Mouse (Mus musculus) CD4-positive, CD25-positive, alpha-beta regulatory T cell, adult 2 months (primary cell): ENCODE results near the gene Cacnb4.
A peak's percentile ranks its signal among the peaks of the same experiment; 100 is the strongest.

Experiments
- DNase-seq: peaks from one replicate; pipeline ENCODE4 v3.0.0-alpha.2; 2012; ENCODE audit warnings: low read depth, low spot score

Cacnb4 gene

DNA sequence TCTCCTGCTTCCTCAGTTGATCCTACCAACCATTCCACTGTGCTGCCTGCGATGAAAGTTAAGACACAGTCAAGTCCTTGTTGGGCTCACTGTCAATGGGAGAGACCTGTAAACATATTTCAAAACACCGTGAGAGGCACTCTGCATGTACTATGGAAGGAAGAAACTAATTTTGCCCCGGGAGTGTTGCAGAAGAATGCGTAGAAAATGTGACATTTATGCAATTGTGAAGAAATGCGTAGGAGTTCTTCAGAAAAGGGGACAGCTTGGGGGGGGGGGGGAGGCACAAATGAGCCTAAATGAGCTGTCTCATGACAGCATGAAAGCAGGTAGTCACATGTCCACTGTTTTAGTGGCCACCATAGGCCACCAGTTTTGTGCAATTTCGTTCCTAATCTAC lies 25.1 kb downstream of the Cacnb4 start:
- DNase-seq = no peak

DNA sequence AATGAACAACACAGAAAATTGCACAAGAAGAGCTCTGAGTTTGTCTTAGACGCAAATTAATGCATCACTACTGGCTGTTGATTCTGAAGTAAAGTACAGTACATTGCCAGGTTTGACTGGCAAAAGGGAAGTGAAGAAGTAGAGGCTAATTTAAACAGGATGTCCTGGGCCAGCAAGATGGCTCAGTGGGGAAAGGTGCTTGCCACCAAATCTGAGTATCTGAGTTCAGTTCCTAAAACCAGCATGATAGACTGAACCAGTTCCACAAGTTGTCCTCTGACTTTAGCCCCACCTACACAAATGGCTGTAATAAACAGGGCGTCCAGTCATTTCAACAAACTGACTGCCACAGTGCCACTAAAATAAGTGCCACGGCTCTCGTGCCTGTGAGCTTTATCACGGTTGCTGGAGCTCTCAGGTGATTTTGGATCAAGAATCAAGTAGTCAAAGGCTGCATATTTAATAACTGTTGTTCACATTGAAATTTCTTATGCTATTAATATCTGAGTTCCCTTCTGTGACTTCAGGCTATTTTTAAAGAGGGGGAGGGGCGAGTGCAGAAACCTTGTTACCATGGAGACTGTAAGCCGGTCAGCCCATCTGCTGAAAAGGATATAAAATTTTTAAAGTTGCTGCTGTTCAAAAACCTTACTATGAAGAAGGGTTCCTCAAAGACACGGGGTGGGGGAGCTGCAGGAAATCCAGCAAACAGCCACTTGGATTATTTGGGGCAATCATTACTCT lies 29.2 kb downstream of the Cacnb4 start:
- DNase-seq = no peak

DNA sequence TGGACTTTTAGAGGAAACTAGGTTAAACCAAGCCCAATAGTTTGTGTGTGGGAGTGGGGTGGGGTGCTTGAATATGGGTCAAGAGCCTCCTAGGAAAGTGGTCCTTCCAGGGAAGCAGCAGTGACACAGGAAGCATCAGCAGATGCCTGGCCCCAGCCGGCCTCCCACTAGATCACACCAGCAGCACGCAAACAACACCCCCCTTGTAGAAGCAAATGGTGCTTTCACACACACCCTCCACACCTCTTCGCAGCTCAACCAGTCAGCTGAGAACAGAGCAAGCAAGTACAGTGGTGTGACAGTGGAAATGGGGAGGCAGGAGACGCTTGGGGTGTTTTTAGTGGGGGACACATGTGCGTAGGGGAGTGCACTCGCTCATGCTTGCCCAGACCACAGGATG lies 33.0 kb downstream of the Cacnb4 start:
- no peak for DNase-seq

DNA sequence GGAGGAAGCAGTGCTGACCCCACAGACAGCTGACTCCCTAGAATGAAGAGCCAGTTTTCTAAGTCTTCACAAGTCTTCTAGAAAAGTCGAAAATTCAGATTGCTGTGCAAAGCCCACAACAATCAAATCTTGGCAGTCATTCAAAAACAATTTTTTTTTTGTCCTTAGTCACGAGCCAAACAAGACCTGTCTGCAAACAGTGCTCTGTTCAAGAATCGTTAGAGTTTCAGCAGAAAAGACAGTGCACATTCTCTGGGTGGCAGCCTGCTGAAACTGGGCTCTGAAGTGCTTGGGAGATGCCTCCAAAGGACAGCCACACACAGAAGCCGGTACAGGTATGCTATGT lies 37.1 kb downstream of the Cacnb4 start:
- no peak for DNase-seq

DNA sequence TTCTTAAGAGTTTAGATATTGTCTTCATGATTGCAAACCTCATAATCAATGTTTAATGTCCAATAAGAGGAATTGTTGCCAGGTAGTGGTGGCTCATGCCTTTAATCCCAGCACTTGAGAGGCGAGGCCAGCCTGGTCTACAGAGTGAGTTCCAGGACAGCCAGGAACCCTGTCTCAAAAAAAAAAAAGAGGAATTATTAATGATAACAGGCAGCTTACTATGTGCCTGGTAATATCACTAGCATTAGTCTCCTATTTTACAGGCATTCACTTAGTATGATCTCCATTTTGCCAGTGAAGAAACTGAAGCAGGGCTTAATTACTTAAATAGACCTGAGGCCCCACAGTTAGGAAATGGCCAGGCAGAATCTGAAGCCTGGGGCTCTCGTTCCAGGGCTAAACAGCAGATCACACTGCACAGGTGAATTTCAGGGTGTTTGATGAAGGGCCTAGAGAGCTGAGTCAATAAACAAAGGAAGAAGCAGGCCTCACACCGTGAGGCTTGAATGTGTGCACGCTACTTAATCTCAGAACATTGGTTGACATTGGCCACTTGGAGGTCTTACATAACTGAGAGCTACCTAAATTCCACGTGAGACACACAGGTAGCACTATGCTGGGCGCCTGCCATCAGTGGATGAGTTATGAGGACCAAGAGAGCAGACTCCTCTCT lies 37.6 kb downstream of the Cacnb4 start:
- DNase-seq = no peak

DNA sequence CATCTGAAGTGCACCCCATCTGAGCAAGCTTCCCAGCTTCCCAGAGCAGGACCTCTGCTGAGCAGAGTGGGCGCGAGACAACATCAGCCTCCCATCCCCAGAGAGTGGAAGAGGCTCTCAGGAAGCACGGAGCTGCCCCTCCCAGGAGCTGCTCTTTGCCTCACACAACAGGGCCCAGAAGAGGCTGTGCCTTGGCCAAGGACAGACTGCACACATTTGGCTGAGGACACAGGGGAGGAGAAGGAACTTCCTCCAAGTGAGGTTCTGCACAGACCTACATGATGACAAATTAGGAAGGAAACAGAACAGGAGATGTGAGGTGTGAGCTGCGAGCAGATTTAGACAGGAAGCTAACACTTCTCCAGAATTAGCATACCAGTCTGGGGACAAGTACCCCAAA lies 38.4 kb downstream of the Cacnb4 start:
- no peak for DNase-seq

DNA sequence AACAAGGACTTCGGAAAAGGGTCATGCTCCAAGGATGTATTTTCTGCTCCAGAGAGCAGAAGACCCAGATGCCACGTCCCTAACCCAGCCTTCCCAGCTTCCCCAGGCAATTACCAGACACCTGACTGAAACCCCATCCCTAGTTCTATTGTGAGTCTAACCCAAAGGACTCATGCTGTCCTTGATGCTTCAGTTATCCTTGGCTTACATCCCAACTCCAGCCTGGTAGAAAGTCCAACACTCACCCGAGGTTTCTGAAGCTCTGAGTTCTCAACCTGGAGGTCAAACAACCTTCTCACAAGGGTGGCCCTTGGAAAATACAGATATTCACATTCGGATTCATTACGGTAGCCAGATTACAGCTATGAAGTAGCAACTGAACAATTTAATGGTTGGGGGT lies 40.6 kb downstream of the Cacnb4 start:
- no peak for DNase-seq

DNA sequence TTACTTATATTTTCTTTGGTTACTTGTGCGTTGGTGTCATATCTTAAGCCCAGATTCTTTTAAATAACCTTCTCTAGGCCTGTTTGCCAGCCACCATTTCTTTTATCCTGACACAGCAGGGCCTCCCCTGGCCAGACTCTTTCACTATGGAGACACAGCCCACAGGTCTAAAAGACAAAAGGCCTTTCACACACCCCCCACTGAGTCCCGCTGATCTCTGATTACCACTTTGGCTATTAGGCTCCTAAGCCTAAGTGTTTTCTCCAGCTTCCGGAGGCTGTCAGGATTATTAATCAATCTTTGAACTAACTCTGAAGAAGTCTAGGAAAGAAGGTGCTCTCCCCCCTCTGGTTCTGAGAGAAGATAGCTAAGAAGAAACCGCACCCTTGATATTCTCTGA lies 41.3 kb downstream of the Cacnb4 start:
- no peak for DNase-seq

DNA sequence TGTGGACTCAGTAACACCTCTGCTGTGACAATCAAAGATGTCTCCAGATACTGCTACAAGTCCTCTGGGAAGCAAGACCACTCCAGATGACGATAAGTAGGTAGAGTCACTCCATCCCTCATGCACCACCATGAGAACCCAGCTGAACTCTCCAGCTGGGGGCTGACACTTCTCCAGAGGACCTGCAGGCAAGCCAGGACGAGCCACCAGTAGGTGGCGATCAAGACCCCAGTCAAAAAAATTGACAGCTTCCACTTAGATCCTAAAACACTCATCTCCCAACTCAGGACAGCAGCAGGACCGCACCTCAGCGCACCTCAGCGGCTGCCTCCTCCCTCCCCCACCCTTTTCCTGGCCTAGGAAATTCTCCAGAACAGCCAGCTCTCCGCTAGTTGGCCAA lies 43.8 kb downstream of the Cacnb4 start:
- peak; percentile 50 for DNase-seq

DNA sequence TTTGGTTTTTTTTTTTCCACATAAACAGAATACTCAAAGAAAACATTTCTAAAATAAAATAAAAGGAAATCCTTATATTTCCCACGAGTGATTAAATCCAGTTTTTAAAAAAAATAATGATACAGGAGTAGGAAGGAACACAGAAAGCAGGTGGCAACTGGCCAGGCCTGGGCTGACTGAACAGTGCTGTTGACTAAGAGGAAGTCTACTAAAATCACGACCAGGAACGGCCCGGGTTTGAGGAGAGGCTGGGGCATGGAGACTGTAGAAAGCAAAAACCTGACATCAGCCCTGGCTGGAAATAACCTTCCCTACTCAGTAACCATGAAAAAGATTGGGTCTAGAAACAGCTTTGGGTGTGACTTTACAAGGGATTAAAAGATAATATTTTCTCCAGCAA lies 48.4 kb downstream of the Cacnb4 start:
- no peak for DNase-seq

DNA sequence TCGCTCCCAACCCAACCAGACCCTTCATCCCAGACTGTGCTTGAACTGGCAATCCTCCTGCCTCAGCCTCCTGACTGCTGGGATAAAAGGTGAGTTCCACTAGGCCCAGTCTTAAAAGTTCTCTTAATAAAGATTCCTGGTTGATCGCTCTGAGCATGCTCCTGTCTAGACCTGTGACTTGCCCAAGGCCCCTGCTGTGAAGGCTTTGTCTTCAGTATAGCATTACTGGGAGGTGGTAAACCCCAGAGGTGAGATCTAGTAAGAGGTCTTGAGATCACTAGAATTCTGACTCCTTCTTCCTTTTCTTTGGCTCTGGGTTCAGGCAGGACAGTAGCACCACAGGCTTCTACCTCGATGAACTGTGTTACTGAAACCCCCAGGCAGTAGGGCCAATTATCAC lies 50.4 kb downstream of the Cacnb4 start:
- DNase-seq = no peak

DNA sequence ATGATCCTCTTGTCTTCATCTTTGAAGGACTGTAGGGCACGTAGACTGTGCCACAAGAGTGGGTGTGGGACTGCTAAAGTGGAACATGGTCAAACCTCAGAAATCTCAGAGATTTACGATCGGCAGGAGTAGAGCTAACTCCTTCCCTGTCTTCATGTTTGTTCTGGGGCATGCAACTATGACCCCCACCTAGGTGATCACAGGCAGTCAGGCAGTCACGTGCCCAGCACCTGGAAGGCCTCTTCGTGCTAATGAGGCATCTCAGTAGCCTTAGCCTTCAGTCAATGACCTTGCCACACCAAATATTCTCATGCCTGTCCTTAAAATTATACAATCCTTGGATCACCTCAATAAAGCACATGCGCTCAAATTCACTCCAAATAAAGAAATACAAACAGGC lies 50.9 kb downstream of the Cacnb4 start:
- DNase-seq = no peak

DNA sequence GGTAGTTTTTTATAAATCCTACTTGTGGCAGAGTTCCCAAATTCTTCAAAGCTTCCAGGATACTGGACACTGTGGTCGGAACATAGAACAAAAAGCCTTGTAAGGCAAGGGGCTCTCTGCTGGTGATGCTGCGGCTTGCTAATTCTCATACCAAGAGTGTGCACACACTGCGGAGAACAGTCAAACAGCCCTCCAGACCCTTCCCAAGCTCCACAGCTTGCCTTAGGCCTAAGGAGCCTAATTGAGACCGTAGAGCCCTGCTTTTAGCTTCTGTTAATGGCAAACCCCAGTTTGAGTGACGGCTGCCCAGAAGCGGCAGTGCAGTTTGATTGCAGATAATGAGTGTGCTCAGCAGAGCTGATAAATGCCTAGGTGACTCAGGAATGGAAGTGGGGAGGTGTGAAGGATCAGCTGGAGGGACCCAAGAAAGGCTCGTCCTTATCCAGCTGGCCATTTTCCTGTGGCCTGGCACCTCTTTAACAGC lies 52.7 kb downstream of the Cacnb4 start:
- DNase-seq = no peak

DNA sequence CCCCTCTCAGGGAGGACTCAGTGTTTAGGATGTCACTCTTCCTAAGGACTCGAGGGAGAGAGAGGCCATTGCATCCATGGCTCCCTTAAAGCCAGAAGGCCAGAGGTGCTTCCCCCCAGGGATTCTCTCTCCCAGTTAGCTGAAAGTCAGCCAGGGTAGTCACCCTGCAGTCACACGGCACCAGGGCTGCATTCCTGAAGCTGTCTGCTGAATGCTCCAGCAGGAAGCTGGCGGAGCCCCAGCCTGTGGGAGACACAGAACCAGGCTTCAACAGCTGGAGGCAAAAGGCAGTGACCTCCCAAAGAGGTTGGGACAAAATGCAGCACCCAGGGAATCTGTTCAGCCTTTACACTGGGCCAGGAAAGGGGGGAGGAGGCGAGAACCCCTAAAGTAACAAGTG lies 53.2 kb downstream of the Cacnb4 start:
- no peak for DNase-seq

DNA sequence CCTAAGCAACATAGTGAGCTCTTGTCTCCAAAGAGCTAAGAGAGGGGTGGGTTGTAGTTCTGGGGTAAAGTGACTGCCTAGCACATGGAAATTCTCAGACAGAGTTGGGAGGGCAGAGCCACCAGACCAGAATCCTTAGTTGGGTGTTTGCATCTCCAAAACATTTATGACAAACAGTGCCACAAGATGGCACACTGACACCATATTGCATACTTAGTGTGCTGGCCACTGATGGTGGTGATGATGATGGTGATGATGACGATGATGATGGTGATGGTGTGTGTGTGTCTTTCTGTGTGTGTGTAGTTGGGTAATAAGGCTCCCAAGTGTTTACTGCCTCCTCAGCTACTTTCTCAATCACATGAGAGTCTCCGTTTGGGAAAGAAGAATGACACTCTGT lies 54.0 kb downstream of the Cacnb4 start:
- DNase-seq = no peak

DNA sequence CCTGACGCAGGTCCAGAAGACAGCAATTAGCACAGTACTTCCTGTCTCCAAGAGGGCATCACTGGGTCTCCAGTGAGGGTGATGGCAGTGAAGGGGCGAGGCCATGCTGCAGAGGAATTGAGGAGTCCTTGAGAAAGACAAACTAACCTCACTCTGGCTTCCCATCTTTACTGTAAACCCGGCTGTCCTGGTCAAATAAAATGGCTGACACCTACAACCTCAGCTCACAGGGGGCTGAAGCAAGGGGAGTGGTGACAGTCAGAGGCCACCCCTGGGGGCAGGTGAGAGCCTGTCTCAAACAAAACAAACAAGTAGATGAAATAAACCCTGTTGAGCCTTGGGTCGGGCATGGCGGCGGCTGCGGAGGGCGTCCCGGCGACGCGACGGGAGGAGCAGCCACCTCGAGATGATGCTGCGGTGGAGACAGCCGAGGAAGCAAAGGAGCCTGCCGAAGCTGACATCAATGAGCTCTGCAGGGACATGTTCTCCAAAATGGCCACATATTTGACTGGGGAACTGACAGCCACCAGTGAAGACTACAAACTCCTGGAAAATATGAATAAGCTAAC lies 57.1 kb downstream of the Cacnb4 start:
- no peak for DNase-seq

DNA sequence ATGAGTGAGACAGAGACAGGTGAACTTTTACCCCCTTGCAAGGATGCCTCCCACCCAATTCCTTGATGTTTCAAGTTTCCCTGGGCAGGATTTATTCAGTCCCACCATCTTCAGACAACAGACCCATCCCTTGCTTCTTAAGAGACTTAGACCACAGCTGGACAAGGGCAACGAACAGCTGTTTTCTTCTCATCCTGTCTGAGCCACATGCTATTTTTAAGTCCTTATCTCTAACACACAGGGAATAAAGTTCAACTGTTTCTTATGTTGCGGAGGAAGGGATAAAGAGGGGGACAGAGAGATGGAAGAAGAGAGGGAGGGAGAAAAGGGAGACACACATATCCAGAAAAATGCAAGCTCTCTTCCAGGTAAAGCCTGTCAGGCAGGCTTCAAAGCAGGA lies 57.8 kb downstream of the Cacnb4 start:
- no peak for DNase-seq

DNA sequence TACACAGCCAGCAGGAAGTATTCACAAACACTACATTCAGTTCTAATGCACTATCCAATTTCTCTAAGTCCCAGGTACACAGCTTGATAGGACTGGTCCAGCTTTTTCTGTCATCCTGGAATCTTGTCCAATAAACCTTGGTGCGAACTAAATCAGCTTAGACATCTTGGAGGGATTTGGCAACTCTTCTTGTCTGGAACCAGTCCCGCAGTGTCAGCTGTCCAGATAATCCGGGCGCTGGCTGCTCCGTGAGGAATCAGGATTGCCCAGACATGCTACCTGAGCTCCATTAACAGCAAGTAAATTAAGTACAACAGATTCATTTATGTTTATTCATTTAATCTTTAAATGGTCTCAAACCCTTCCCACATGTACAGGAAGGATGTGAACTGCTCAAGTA lies 61.2 kb downstream of the Cacnb4 start:
- no peak for DNase-seq

DNA sequence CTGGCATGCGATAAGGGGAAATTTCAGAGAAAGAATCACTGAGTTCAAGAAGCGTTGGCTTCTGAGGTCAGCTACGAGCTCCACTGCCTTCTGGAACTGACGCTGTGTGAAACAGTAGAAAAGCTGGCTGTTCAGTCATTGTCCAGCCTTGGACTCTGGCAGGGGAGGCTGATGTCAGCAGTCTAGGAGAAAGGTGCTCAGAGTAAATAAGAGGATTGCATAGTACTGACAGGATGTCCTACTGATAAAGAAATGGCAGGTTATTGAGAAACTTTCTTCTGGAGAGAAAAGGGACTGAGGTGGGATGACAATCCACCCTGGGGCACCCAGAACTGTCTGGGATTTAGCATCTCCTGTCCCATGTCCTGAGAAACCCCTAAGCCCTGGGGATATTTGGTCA lies 62.7 kb downstream of the Cacnb4 start:
- no peak for DNase-seq

DNA sequence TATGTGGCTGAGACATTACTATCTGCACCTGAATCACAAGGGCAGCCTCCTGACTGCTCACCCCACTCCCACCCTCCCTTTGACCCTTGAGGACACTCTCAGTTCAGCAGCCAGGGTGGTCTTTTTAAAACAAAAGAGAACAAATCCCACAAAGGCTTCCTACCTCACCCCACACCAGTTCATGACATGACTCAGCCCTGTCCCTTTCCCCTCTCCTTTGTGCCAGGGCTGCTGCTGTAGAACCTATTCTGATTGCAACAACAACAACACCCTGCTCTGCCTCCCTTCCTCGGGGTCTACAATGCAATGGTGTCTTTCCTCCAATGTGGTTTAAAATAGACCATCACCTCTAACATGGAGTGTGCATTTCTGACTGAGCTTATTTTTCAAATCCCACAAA lies 67.1 kb downstream of the Cacnb4 start:
- DNase-seq = no peak

DNA sequence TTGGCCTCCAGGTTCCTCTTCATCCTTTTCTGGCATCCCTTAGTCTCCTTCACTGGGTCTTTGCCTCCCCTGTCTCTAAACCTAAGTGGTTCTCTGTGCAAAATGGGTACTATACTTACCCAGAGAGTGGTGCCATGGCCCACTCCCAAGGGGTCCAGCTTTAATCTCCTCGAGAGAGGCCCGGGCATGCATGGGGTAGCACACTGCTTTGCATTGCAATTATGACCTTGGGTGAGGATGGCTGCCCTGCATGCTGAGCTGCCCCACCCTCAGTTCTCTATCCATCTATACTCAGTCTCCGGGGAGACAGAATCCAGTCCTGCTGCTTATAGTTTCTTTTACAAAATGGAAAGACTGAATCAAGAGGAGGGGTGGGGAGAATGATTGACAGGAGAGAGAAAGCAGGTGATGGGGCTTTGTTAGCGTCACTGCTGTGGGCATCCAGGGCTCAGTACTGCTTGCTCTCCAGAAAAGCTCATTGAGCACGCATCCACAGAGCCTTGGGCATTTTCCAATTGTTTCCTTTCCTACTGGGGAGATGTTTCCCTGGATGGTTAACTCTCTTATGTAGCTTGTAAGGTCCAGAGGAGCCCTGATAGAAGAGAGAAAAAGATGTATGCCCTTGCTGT lies 68.7 kb downstream of the Cacnb4 start:
- no peak for DNase-seq

DNA sequence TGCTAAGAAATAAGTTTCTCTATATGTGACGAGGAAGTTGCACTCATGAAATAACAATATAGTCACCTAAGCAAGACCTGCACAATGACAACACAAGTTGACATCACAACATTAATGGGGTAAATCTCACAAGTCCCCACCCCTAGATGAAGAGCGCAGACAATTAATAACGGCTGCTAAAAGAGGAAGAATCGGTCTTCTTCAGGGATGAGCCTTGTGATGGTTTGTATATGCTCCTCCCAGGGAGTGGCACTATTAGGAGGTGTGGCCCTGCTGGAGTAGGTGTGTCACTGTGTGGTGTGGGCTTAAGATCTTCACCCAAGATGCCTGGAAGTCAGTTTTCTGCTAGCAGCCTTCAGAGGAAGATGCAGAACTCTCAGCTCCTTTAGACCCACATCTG lies 70.3 kb downstream of the Cacnb4 start:
- no peak for DNase-seq

DNA sequence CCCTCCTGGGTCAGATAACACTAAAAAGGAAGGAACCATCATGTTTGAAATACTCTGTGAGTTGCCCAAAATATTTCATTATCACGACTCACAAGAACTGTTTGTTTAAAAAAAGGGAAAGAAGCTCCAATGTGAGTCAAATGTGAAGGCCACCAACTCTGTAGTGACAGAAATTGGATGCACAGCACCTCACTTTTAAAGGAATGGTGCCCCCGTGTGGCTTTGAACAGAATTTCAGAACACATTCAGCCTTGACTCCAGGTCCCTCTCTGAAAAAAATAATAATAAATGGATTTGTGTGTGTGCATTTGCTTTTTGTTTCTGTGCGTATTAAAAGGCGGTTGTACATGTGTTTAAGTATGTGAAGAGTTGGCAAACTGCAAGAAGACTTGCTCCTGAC lies 71.3 kb downstream of the Cacnb4 start:
- DNase-seq = peak; percentile 76
